8 mouse cellular contexts compared by ENCODE assay signal in the genomic region with DNA sequence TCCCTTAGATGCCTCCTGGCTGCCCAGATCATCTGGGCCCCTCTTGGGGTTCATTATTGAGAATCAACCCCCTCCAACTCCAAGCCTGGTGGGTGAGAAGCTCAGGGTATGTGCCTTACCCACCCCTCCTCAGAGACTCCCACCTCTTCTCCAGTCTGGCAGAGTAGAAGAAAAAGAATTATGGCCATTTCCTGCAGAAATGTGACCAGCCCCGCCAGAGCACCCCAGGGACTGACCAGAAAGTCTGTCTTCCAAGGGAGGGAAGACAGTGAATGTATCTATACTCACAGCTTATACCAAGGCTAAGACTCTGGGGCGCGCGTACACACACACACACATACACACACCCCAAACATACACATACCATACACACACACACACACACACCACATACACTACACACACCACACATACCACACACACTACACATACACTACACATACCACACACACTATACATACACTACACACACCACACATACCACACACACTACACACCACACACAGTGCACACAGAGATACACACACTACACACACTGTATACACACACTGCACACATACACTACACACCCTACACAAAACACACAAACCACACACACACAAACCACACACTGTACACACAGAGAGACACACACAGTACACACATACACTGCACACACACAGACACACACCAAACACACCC. TPM values are rescaled to one million over a fixed set of nuclear protein-coding genes. Genes with fewer than 3 reads are reported as not detected.
A peak's percentile ranks its signal among the peaks of the same experiment; 100 is the strongest.
DNase-seq lines count a peak whose midpoint lies in the region; ATAC-seq lines count a peak whose summit lies in the region.

No protein-coding gene starts in this region.

- peak overlapping the region; percentile 31 for H3K4me3 ChIP-seq in heart, embryonic 10.5 days
- peak overlapping the region; percentile 21 for H3K4me3 ChIP-seq in heart, embryonic 16.5 days (ENCODE audit: low read length)
- H3K4me3 ChIP-seq in limb, embryonic 11.5 days (ENCODE audit: low read depth, low read length) = peak overlapping the region; percentile 24

- peak overlapping the region; percentile 50 for H3K4me2 ChIP-seq in heart, embryonic 16.5 days (ENCODE audit: low read depth, low read length)
- H3K4me2 ChIP-seq in limb, embryonic 11.5 days (ENCODE audit: low read depth, severe bottlenecking) = peak overlapping the region; percentile 98

- no peak for DNase-seq in heart, embryonic 10.5 days (ENCODE audit: low spot score)
- no peak for DNase-seq in heart, adult 8-10 months (ENCODE audit: low spot score)
- peak; percentile 7 for DNase-seq in 3T3-L1 (ENCODE audit: low read depth, low spot score)
- DNase-seq in limb, embryonic 11.5 days (ENCODE audit: low spot score) = no peak
- DNase-seq in MN1 (ENCODE audit: low spot score) = no peak
- DNase-seq in adrenal gland, adult 18-20 months (ENCODE audit: low spot score in 2 of 2) = no peak
- no peak for DNase-seq in left cerebral cortex, postnatal 36 days (ENCODE audit: low spot score in 2 of 2)

- peaks cover 26% of the 10 kb centered on the region for H3K36me3 ChIP-seq in heart, embryonic 10.5 days
- peaks cover 8% of the 10 kb centered on the region for H3K36me3 ChIP-seq in heart, embryonic 16.5 days (ENCODE audit: control insufficient read depth, insufficient read depth)
- H3K36me3 ChIP-seq in limb, embryonic 11.5 days (ENCODE audit: control insufficient read depth, insufficient read depth, low read length) = no peaks in the 10 kb centered on the region; the same call in 1 of the 2 replicates

- no peaks in the 10 kb centered on the region for H3K9me3 ChIP-seq in heart, embryonic 10.5 days
- no peaks in the 10 kb centered on the region for H3K9me3 ChIP-seq in heart, embryonic 16.5 days (replicated peaks; ENCODE audit: control insufficient read depth, low read length)
- H3K9me3 ChIP-seq in limb, embryonic 11.5 days (ENCODE audit: control insufficient read depth, low read length) = no peaks in the 10 kb centered on the region

- H3K27me3 ChIP-seq in heart, embryonic 10.5 days (ENCODE audit: insufficient read depth, poor library complexity, severe bottlenecking) = no peaks in the 10 kb centered on the region
- no peaks in the 10 kb centered on the region for H3K27me3 ChIP-seq in heart, embryonic 16.5 days (ENCODE audit: control insufficient read depth, insufficient read depth, low read length)
- H3K27me3 ChIP-seq in limb, embryonic 11.5 days (ENCODE audit: control insufficient read depth, insufficient read depth, low read length) = no peaks in the 10 kb centered on the region

- peaks cover 53% of the 10 kb centered on the region for H3K4me1 ChIP-seq in heart, embryonic 10.5 days
- H3K4me1 ChIP-seq in heart, embryonic 16.5 days (ENCODE audit: control insufficient read depth, insufficient read depth, low read length) = peaks cover 35% of the 10 kb centered on the region
- H3K4me1 ChIP-seq in limb, embryonic 11.5 days (ENCODE audit: control insufficient read depth, insufficient read depth, low read length) = peaks cover 46% of the 10 kb centered on the region

- peak overlapping the region; percentile 78 for H3K27ac ChIP-seq in heart, embryonic 10.5 days
- peak overlapping the region; percentile 73; the same call in 1 of the 2 replicates for H3K27ac ChIP-seq in heart, embryonic 16.5 days (ENCODE audit: low read length)
- H3K27ac ChIP-seq in limb, embryonic 11.5 days (replicated peaks; ENCODE audit: low read depth, low read length) = peak overlapping the region; percentile 89

- peak overlapping the region; percentile 57 for H3K9ac ChIP-seq in heart, embryonic 16.5 days (ENCODE audit: low read length)
- H3K9ac ChIP-seq in limb, embryonic 11.5 days (ENCODE audit: low read length) = peak overlapping the region; percentile 59; the same call in 1 of the 2 replicates

- intact Hi-C loops in left cerebral cortex, postnatal 36 days (cut with DNase I) = no loop called here

- 93% methylated on average over 4 of the region's 4 CpGs for WGBS in heart, embryonic 10.5 days
- 88% methylated on average over 4 of the region's 4 CpGs for WGBS in heart, embryonic 16.5 days
- WGBS in limb, embryonic 11.5 days = 70% methylated on average over 4 of the region's 4 CpGs

- ATAC-seq in heart, embryonic 16.5 days (replicated peaks; ENCODE audit: extremely low read depth, insufficient read depth, low FRiP score) = no peak
- no peak for ATAC-seq in limb, embryonic 11.5 days (ENCODE audit: insufficient number of reproducible peaks, low FRiP score, low TSS enrichment, low read depth)

RNA-seq across cellular contexts. Expression of a gene that starts 3.4 kb away (rescaled TPM):
- 25.1 and 34.6 TPM in 2 replicates for polyA plus RNA-seq in heart, embryonic 10.5 days (2016; fragmentation: Nextera tagmentation; extraction: Ambion mirVana)
- total RNA-seq in heart, adult 8-10 months (2022) = 1 to 10 TPM; 1.8 to 6.8 (median 4.6) TPM
- polyA plus RNA-seq in heart, embryonic 16.5 days (2015; fragmentation: Nextera tagmentation; extraction: Ambion mirVana) = 18.2 and 23.7 TPM in 2 replicates
- polyA plus RNA-seq in limb, embryonic 11.5 days (2014; fragmentation: Nextera tagmentation; extraction: Ambion mirVana) = 46.5 and 52.8 TPM in 2 replicates
- total RNA-seq in adrenal gland, adult 18-20 months (2021) = 10 to 100 TPM; 18.3 to 22.0 TPM
- 1 to 10 TPM; 3.0 to 3.6 TPM for total RNA-seq in left cerebral cortex, postnatal 36 days (2021)

RNA-seq across cellular contexts. Expression of a gene that starts 13.5 kb away (rescaled TPM):
- 105 and 110 TPM in 2 replicates for polyA plus RNA-seq in heart, embryonic 10.5 days (2016; fragmentation: Nextera tagmentation; extraction: Ambion mirVana)
- total RNA-seq in heart, adult 8-10 months (2022) = 10 to 100 TPM; 10.8 to 14.5 (median 12.3) TPM
- polyA plus RNA-seq in heart, embryonic 16.5 days (2015; fragmentation: Nextera tagmentation; extraction: Ambion mirVana) = 56.1 and 63.1 TPM in 2 replicates
- 95.7 and 95.8 TPM in 2 replicates for polyA plus RNA-seq in limb, embryonic 11.5 days (2014; fragmentation: Nextera tagmentation; extraction: Ambion mirVana)
- total RNA-seq in adrenal gland, adult 18-20 months (2021) = 10 to 100 TPM; 33.6 to 34.9 TPM
- total RNA-seq in left cerebral cortex, postnatal 36 days (2021) = 10 to 100 TPM; 40.1 to 43.0 TPM

RNA-seq across cellular contexts. Expression of a gene that starts 29.4 kb away (rescaled TPM):
- 157 and 162 TPM in 2 replicates for polyA plus RNA-seq in heart, embryonic 10.5 days (2016; fragmentation: Nextera tagmentation; extraction: Ambion mirVana)
- total RNA-seq in heart, adult 8-10 months (2022) = 100 to 1,000 TPM; 135 to 142 (median 136) TPM
- 170 and 173 TPM in 2 replicates for polyA plus RNA-seq in heart, embryonic 16.5 days (2015; fragmentation: Nextera tagmentation; extraction: Ambion mirVana)
- 163 and 169 TPM in 2 replicates for polyA plus RNA-seq in limb, embryonic 11.5 days (2014; fragmentation: Nextera tagmentation; extraction: Ambion mirVana)
- 100 to 1,000 TPM; 122 to 124 TPM for total RNA-seq in adrenal gland, adult 18-20 months (2021)
- 10 to 100 TPM; 59.6 to 62.5 TPM for total RNA-seq in left cerebral cortex, postnatal 36 days (2021)

RNA-seq across cellular contexts. Expression of a gene that starts 42.6 kb away (rescaled TPM):
- polyA plus RNA-seq in heart, embryonic 10.5 days (2016; fragmentation: Nextera tagmentation; extraction: Ambion mirVana) = 7.7 and 9.7 TPM in 2 replicates
- total RNA-seq in heart, adult 8-10 months (2022) = 10 to 100 TPM in 2 of 4 experiments, 1 to 10 TPM in 2; 7.5 to 11.3 (median 9.9) TPM
- 23.8 and 29.6 TPM in 2 replicates for polyA plus RNA-seq in heart, embryonic 16.5 days (2015; fragmentation: Nextera tagmentation; extraction: Ambion mirVana)
- polyA plus RNA-seq in limb, embryonic 11.5 days (2014; fragmentation: Nextera tagmentation; extraction: Ambion mirVana) = 5.5 and 8.3 TPM in 2 replicates
- 10 to 100 TPM in 1 of 2 experiments, 1 to 10 TPM in 1; 9.0 to 31.8 TPM for total RNA-seq in adrenal gland, adult 18-20 months (2021)
- 1 to 10 TPM; 2.4 to 3.2 TPM for total RNA-seq in left cerebral cortex, postnatal 36 days (2021)

RNA-seq across cellular contexts. Expression of a gene that starts 56.0 kb away (rescaled TPM):
- 15.2 and 19.9 TPM in 2 replicates for polyA plus RNA-seq in heart, embryonic 10.5 days (2016; fragmentation: Nextera tagmentation; extraction: Ambion mirVana)
- 1 to 10 TPM in 1 of 4 experiments, under 1 TPM in 3; 0.27 to 1.9 (median 0.74) TPM for total RNA-seq in heart, adult 8-10 months (2022)
- 2.0 and 3.0 TPM in 2 replicates for polyA plus RNA-seq in heart, embryonic 16.5 days (2015; fragmentation: Nextera tagmentation; extraction: Ambion mirVana)
- 3.6 and 5.3 TPM in 2 replicates for polyA plus RNA-seq in limb, embryonic 11.5 days (2014; fragmentation: Nextera tagmentation; extraction: Ambion mirVana)
- total RNA-seq in adrenal gland, adult 18-20 months (2021) = 1 to 10 TPM; 1.2 to 4.8 TPM
- 1 to 10 TPM; 1.2 to 1.3 TPM for total RNA-seq in left cerebral cortex, postnatal 36 days (2021)
